Mouse (Mus musculus): ENCODE results near the gene Calhm6. TPM values are rescaled to one million over a fixed set of nuclear protein-coding genes. Genes with fewer than 3 reads are reported as not detected.

Calhm6 gene
- polyA plus RNA-seq, 2 experiments from 2014 or later, result 25.0 to 41.7 TPM

DNA sequence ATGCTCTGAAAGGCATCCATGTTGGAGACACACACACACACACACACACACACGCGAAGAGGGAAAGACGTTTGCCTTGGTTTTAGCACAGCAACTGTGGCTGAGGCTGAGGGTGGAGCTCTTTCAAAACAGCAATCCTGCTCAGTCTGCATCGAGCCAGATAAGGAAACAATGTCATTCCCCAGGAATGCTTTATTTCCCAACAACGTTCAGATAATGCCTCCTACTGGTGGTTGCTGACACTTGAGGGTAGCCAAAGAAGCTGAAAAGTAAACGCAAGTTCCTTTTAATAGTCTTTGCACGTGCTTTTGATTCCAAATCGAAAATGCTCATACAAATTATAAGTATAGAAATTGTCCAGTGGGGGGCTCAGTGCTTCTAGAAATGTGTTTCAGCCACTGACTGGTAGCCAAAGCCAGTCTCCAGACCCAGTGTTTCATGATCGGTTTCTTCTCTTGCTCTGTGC lies 31.3 kb downstream of the Calhm6 start, which contains the start of gene Calhm5:
Gene Calhm5 (minus strand): TSS at position 102 of the 466 bp plus-strand sequence.
- ATAC-seq, result peak; percentile 46

DNA sequence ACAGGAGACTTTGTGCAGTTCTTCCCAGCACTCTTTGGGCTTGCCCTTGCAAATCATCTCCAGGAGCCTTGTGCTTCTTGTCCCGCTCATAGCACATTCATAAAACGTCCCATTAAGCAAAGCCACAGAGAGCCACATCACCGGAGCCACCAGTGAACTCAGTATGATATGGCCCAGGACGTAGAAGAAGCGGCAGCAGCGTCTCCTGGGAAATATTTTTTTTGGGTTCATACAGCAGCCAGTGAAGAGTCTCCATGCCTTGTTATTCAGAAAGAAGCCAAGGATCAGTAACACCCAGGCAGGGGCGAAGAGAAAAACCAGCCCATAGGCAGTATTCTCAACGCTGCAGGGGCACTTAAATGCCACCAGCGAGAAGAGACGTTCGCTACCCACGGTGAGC lies 31.8 kb downstream of the Calhm6 start:
- ATAC-seq, result no peak

DNA sequence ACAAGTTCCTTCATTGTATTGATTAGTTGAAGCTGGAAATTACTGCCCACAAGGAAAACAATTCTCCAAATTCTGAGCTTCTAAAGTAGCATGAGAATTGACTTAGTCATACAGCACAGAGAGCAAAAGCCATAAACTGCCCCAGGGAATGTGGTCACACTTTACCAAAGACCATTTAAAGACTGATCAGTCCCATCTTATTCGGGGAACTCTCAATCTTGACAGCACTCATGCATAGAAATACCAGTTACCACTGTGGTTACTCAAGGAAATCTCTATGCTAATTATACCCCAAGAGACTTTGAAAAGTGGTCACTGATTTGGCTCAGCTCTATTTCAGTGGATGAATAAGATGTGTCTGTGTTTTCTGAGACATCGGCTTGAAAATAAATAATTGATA lies 32.6 kb downstream of the Calhm6 start:
- no peak for ATAC-seq

DNA sequence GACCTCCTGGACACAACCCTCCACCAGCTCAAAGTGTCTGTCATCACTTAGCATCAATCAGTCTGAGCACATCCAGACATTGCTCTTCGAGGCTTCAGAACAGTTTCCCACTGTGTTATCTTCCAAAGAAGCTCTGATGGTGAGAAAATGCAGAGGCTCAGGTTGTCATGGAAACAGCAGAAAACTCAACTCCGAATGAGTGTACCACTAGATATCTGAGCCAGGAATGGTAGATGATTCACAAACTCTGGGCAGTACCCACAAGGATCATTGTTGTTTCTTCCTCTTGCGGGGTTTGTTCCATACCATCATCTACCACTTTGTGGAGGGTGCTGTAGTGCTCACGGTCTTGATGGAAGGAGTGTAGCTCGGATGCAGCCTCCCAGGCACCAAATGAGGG lies 35.9 kb downstream of the Calhm6 start:
- ATAC-seq, result no peak

DNA sequence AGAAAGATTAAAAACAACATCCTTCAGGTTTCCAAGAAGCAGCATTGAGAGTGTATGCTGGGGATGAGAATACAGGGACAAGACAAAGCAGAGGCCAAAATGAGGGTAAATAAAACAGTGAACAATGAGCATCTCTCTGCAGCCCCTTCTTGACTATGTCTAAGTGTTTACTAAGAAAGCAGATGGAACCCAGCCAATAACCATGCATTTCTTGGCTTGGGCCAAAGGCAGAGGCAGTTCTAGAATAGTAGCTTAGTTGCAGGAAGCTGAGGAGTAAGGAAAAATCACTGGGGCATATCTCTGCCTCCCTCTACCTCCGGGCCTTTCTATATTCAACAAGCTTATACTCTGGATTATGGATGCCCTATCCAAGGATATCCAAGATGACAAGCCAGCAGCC lies 37.3 kb downstream of the Calhm6 start:
- ATAC-seq, result no peak

DNA sequence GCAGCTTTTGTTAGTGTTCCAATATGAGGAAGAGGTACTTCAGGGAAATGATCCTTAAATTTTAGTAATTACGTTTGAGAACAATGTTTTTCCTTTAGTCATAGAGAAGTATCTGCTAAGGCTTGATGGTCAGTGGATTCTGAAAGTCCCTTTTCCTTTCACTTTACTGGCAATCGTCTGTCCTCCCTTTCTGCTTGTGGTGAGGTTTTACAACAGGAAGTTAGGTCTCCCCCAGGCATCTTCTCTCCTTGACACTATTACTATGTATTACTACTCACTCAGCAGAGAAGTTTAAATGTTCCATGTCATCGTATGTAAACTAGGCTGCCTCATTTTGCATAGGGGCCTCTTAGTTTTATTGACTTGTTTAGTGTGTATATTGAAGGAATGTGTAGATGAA lies 38.3 kb downstream of the Calhm6 start:
- ATAC-seq, result peak; percentile 40

DNA sequence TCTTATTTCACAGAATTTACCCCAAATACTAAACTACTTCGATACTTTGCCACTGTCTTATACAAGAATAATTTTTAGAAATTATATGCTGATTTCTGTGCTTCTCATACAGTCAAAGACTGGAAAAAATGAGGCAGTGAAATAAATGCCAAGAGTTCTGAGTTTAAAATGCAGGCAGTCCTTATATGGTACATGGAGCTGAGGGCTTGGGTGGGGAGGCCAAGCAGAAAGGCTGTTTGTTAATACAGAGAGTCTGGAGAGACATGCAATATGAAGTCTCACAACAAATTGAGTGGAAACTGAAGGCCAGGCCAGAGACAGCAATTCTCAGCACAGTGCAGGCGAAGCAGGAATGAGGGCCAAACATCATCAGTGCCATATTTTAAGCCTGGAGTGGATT lies 39.3 kb downstream of the Calhm6 start:
- ATAC-seq, result no peak

DNA sequence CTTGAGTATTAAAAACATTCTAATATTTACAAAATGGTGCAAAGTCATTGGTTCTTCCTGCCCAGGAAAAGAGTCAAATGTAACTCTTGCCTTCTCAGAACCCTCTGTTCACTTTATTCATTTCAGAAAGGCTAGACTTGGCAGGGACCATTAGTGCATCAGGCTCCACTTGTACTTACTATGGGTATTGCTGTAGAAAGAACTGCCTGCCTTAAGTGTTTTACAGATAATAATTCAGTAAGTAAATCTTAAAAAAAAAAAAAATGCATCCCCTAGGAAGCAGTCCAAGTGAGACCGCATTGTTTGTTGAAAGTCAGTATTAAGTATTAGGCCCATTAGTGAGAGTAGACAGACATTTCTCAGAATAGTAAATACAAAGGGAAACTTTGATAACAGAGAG lies 41.3 kb downstream of the Calhm6 start:
- no peak for ATAC-seq

Other genes starting within 250 kb of the Calhm6 start
- not detected for gene Rsph4a, start 222.9 kb downstream of the Calhm6 start, polyA plus RNA-seq (2017; shearing (Covaris generic))
- gene Zup1, start 176.7 kb downstream of the Calhm6 start, polyA plus RNA-seq (2017; shearing (Covaris generic)), result 10 to 100 TPM; 48.4 to 76.4 TPM
- gene Rwdd1, start 108.4 kb downstream of the Calhm6 start, polyA plus RNA-seq (2017; shearing (Covaris generic)), result 100 to 1,000 TPM in 1 of 2 experiments, 10 to 100 TPM in 1; 99.2 to 106 TPM
- not detected for gene Trappc3l, start 90.4 kb downstream of the Calhm6 start, polyA plus RNA-seq (2017; shearing (Covaris generic))
- gene Calhm4, start 83.7 kb downstream of the Calhm6 start, polyA plus RNA-seq (2017; shearing (Covaris generic)), result not detected
- gene Calhm5, start 31.5 kb downstream of the Calhm6 start, polyA plus RNA-seq (2017; shearing (Covaris generic)), result not detected
- gene Dse, start 79.7 kb upstream of the Calhm6 start, polyA plus RNA-seq (2017; shearing (Covaris generic)), result 1 to 10 TPM; 1.0 to 2.0 TPM
- gene Tspyl1, start 154.2 kb upstream of the Calhm6 start, polyA plus RNA-seq (2017; shearing (Covaris generic)), result 10 to 100 TPM; 37.1 to 45.4 TPM
- 10 to 100 TPM; 12.1 to 15.8 TPM for gene Tspyl4, start 169.5 kb upstream of the Calhm6 start, polyA plus RNA-seq (2017; shearing (Covaris generic))